Mouse (Mus musculus) embryonic facial prominence, embryonic 14.5 days (tissue): ENCODE results near the gene Chd9. TPM values are rescaled to one million over a fixed set of nuclear protein-coding genes. Genes with fewer than 3 reads are reported as not detected.

Source experiments
- ATAC-seq: fragments of 200-750 bp; cut with Nextera tagmentation; 2 replicates; pipeline ENCODE4 v1.8.0; 2017; ENCODE audit warnings: low read depth, moderate number of reproducible peaks, moderate TSS enrichment
- DNase-seq: peaks from one replicate; pipeline ENCODE4 v3.0.0-alpha.2; 2015; ENCODE audit warnings: low spot score
- H3K27ac ChIP-seq: fragments of 300-500 bp; sonication (generic); replicated peaks from 2 replicates; pipeline ENCODE4 v1.5.1; 2014; ENCODE audit warnings: low read depth, mild to moderate bottlenecking, low read length, moderate library complexity
- H3K27me3 ChIP-seq: fragments of 300-500 bp; sonication (generic); replicated peaks from 2 replicates; pipeline ENCODE4 v1.6.1; 2014; ENCODE audit warnings: low read length; ENCODE audit not compliant: control insufficient read depth, insufficient read depth
- H3K36me3 ChIP-seq: fragments of 300-500 bp; sonication (generic); 2 replicates; pipeline ENCODE4 v1.6.1; 2014; ENCODE audit warnings: low read length, mixed read lengths; ENCODE audit not compliant: control insufficient read depth, insufficient read depth
- H3K4me1 ChIP-seq: fragments of 300-500 bp; sonication (generic); 2 replicates; pipeline ENCODE4 v1.6.1; 2014; ENCODE audit warnings: antibody characterized with exemption, low read length; ENCODE audit not compliant: control insufficient read depth, insufficient read depth
- H3K4me2 ChIP-seq: fragments of 300-500 bp; sonication (generic); 2 replicates; pipeline ENCODE4 v1.6.1; 2014; ENCODE audit warnings: low read depth, mild to moderate bottlenecking, low read length, moderate library complexity, mixed read lengths
- H3K4me3 ChIP-seq: fragments of 300-500 bp; sonication (generic); 2 replicates; pipeline ENCODE4 v1.5.1; 2014; ENCODE audit warnings: low read depth, mild to moderate bottlenecking, low read length
- H3K9ac ChIP-seq: fragments of 300-500 bp; sonication (generic); 2 replicates; pipeline ENCODE4 v1.6.1; 2014; ENCODE audit warnings: low read depth, mild to moderate bottlenecking, low read length, moderate library complexity, mixed read lengths
- H3K9me3 ChIP-seq: fragments of 300-500 bp; sonication (generic); 2 replicates; pipeline ENCODE4 v1.6.1; 2016; ENCODE audit warnings: low read length; ENCODE audit not compliant: control insufficient read depth
- WGBS: fragments of 180-500 bp; shearing (Covaris S2); extraction: QIAGEN DNeasy Blood & Tissue Kit; methylation state at CpG from one replicate; pipeline ENCODE4 v1.1.7; 2014; 5-methylcytosine and 5-hydroxymethylcytosine counted together
- polyA plus RNA-seq: library from polyadenylated mRNA; unstranded; fragments of >200 nt; fragmentation: Nextera tagmentation; extraction: Ambion mirVana; gene quantifications from 2 replicates; pipeline ENCODE4 v1.2.1, GENCODE M21; 2014

Gene Chd9
- 114 and 123 TPM in 2 replicates for polyA plus RNA-seq

GRCm38 (mm10) chr8:90828181-90828986 is at the start of gene Chd9:
Chd9 (plus strand) TSS chr8:90828352.
- H3K27me3 ChIP-seq, result no peaks in the 10 kb centered on the region
- H3K9me3 ChIP-seq, result no peaks in the 10 kb centered on the region
- H3K27ac ChIP-seq, result peak within 1 kb of the TSS; percentile 80
- H3K36me3 ChIP-seq, result no peaks in the 10 kb centered on the region
- H3K4me1 ChIP-seq, result peaks cover 7% of the 10 kb centered on the region; the same call in 1 of the 2 replicates
- H3K4me3 ChIP-seq, result peak within 1 kb of the TSS; percentile 50
- peak within 1 kb of the TSS; percentile 84 for H3K4me2 ChIP-seq
- ATAC-seq (peak; percentile 95), DNase-seq (peak; percentile 94)
- peak within 1 kb of the TSS; percentile 73 for H3K9ac ChIP-seq
- WGBS, result 2% methylated on average over 39 of the region's 39 CpGs

GRCm38 (mm10) chr8:90791616-90792015 is 36.5 kb upstream of the Chd9 start:
- ATAC-seq (no peak), DNase-seq (no peak)
- H3K4me1 ChIP-seq, result peaks cover 7% of the 10 kb centered on the region; the same call in 1 of the 2 replicates
- no peaks in the 10 kb centered on the region for H3K36me3 ChIP-seq
- H3K4me2 ChIP-seq, result no peak overlapping the region
- H3K27ac ChIP-seq, result no peak overlapping the region
- no peak overlapping the region for H3K4me3 ChIP-seq
- no peak overlapping the region for H3K9ac ChIP-seq
- no peaks in the 10 kb centered on the region for H3K9me3 ChIP-seq
- H3K27me3 ChIP-seq, result no peaks in the 10 kb centered on the region
- 100% methylated on average over 1 of the region's 1 CpGs for WGBS

GRCm38 (mm10) chr8:90793710-90794109 is 34.4 kb upstream of the Chd9 start:
- ATAC-seq, result peak; percentile 56; the same call in 1 of the 2 replicates
- H3K9ac ChIP-seq, result no peak overlapping the region
- H3K27me3 ChIP-seq, result no peaks in the 10 kb centered on the region
- peaks cover 7% of the 10 kb centered on the region; the same call in 1 of the 2 replicates for H3K4me1 ChIP-seq
- no peak overlapping the region for H3K4me3 ChIP-seq
- no peak overlapping the region for H3K4me2 ChIP-seq
- peak; percentile 81 for DNase-seq
- no peaks in the 10 kb centered on the region for H3K9me3 ChIP-seq
- no peak overlapping the region for H3K27ac ChIP-seq
- WGBS, result 2% methylated on average over 3 of the region's 3 CpGs
- no peaks in the 10 kb centered on the region for H3K36me3 ChIP-seq

DNA sequence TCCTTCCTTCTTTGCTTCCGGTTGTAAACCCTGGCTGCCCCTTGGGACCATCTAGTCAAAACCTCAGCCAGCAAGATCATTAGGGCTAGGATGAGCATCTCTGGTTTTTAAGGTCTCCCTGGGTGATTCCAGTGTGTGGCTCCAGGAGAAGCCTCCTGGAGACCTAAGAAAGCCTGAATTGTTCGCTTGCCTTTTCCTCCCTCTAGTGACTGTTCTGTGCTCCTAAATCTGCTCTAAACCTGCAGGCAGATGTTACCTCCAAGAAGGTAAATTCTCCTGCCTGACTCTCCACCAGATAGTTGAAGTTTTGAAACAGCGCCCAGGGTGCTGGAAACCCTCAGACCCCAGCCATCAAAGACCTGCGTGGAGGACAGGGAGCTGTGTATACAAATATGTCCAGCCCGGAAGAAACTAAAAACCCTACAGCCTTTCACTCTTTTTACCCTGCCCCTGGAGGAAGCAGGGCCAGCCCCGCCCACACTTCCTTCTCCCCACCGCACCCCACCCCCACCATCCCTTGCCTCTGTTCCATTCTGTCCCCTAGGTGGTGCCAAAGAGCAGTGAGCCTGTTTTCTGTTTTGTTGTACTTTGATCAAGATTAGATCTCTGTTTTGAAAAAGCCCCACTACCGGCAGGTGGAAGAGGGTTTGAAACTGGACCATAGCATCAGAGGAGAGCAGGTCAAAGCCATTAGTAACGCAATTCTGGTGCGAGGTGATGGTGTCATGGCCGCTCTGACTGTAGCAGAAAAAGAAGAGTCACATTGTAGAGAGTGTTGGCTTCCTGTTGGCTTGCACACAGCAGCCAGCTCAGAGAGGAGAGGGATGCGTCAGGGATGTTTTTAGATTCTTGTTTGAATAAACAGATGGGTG is 32.9 kb upstream of the Chd9 start:
- Histone ChIP-seq H3K4me2 (peak overlapping the region; percentile 43), H3K9ac (no peak overlapping the region), H3K9me3 (no peaks in the 10 kb centered on the region), H3K4me3 (peak overlapping the region; percentile 22), H3K4me1 (peaks cover 7% of the 10 kb centered on the region; the same call in 1 of the 2 replicates), H3K27me3 (no peaks in the 10 kb centered on the region), H3K27ac (no peak overlapping the region), H3K36me3 (no peaks in the 10 kb centered on the region)
- ATAC-seq (peak; percentile 74; the same call in 1 of the 2 replicates), DNase-seq (peak; percentile 71)
- WGBS, result 3% methylated on average over 12 of the region's 12 CpGs

DNA sequence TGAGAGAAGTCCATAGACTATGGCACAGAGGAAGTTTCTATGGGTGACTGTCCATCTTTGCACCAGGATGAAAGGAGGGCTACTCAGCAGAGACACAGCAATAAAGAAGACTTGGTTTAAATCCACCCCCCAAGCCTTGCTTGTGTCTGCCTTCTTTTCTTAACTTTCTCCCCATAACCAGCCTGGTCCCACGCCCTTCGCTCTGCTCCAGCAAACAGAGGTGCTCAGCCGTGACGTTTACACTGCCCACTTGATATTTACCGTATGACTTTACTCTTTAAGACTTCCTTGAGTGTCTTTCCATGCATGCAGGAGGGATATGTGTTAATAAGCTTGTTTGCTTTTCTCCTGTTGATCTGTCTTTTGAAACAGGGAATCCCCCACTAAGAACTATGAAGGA is 28.7 kb upstream of the Chd9 start:
- Histone ChIP-seq H3K27me3 (no peaks in the 10 kb centered on the region), H3K9me3 (peaks cover 13% of the 10 kb centered on the region), H3K4me3 (no peak overlapping the region), H3K36me3 (no peaks in the 10 kb centered on the region), H3K4me2 (no peak overlapping the region), H3K27ac (no peak overlapping the region), H3K4me1 (peaks cover 7% of the 10 kb centered on the region; the same call in 1 of the 2 replicates), H3K9ac (no peak overlapping the region)
- WGBS, result 81% methylated on average over 5 of the region's 5 CpGs
- ATAC-seq (no peak), DNase-seq (no peak)

- H3K36me3 ChIP-seq, result no peaks in the 10 kb centered on the region
- no peak overlapping the region for H3K4me2 ChIP-seq
- DNase-seq, result no peak
- no peaks in the 10 kb centered on the region for H3K27me3 ChIP-seq
- ATAC-seq, result no peak
- no peaks in the 10 kb centered on the region for H3K9me3 ChIP-seq
- no peak overlapping the region for H3K4me3 ChIP-seq
- no peaks in the 10 kb centered on the region for H3K4me1 ChIP-seq
- no peak overlapping the region for H3K9ac ChIP-seq
- WGBS, result 78% methylated on average over 10 of the region's 10 CpGs
- no peak overlapping the region for H3K27ac ChIP-seq
These were observed 14.4 kb upstream of the Chd9 start for GRCm38 (mm10) chr8:90813602-90814320.

GRCm38 (mm10) chr8:90816061-90816882 is 11.9 kb upstream of the Chd9 start:
- no peaks in the 10 kb centered on the region for H3K9me3 ChIP-seq
- no peaks in the 10 kb centered on the region for H3K4me1 ChIP-seq
- H3K27me3 ChIP-seq, result no peaks in the 10 kb centered on the region
- H3K4me2 ChIP-seq, result no peak overlapping the region
- H3K4me3 ChIP-seq, result no peak overlapping the region
- DNase-seq (no peak), ATAC-seq (no peak)
- H3K9ac ChIP-seq, result no peak overlapping the region
- H3K36me3 ChIP-seq, result no peaks in the 10 kb centered on the region
- H3K27ac ChIP-seq, result no peak overlapping the region
- WGBS, result 65% methylated on average over 23 of the region's 23 CpGs
